Mouse (Mus musculus) kidney, embryonic 16.5 days (tissue): Measurements from ENCODE around the gene Farp2. TPM values are rescaled to one million over a fixed set of nuclear protein-coding genes. Genes with fewer than 3 reads are reported as not detected.
"Not testable (repeated sequence)": the region's sequence is repeated elsewhere in the genome, so short reads cannot be mapped to it uniquely, and the experiment has no call there.

Experiments
- ATAC-seq: fragments of 200-750 bp; cut with Nextera tagmentation; 2 replicates; pipeline ENCODE4 v1.8.0; 2017; ENCODE audit warnings: moderate TSS enrichment; ENCODE audit not compliant: low FRiP score, low TSS enrichment
- H3K27ac ChIP-seq: fragments of 300-500 bp; sonication (generic); 2 replicates; pipeline ENCODE4 v1.5.1; 2014; ENCODE audit warnings: low read length
- H3K27me3 ChIP-seq: fragments of 300-500 bp; sonication (generic); 2 replicates; pipeline ENCODE4 v1.6.1; 2014; ENCODE audit warnings: low read length, control low read depth, mixed read lengths; ENCODE audit not compliant: insufficient read depth
- H3K36me3 ChIP-seq: fragments of 300-500 bp; sonication (generic); 2 replicates; pipeline ENCODE4 v1.6.1; 2014; ENCODE audit warnings: low read length, control low read depth, mixed read lengths; ENCODE audit not compliant: insufficient read depth
- H3K4me1 ChIP-seq: fragments of 300-500 bp; sonication (generic); 2 replicates; pipeline ENCODE4 v1.6.1; 2014; ENCODE audit warnings: low read length, control low read depth, mixed read lengths; ENCODE audit not compliant: insufficient read depth
- H3K4me2 ChIP-seq: fragments of 300-500 bp; sonication (generic); replicated peaks from 2 replicates; pipeline ENCODE4 v1.6.1; 2014; ENCODE audit warnings: low read depth, low read length
- H3K4me3 ChIP-seq: fragments of 300-500 bp; sonication (generic); 2 replicates; pipeline ENCODE4 v1.5.1; 2014; ENCODE audit warnings: mild to moderate bottlenecking, low read length
- H3K9ac ChIP-seq: fragments of 300-500 bp; sonication (generic); replicated peaks from 2 replicates; pipeline ENCODE4 v1.6.1; 2014; ENCODE audit warnings: low read length
- H3K9me3 ChIP-seq: fragments of 300-500 bp; sonication (generic); 2 replicates; pipeline ENCODE4 v1.6.1; 2016; ENCODE audit warnings: low read length, control low read depth
- WGBS: fragments of 180-500 bp; shearing (Covaris S2); extraction: QIAGEN DNeasy Blood & Tissue Kit; methylation state at CpG from one replicate; pipeline ENCODE4 v1.1.7; 2014; 5-methylcytosine and 5-hydroxymethylcytosine counted together
- polyA plus RNA-seq: library from polyadenylated mRNA; unstranded; fragments of >200 nt; fragmentation: Nextera tagmentation; extraction: Ambion mirVana; gene quantifications from 2 replicates; pipeline ENCODE4 v1.2.1, GENCODE M21; 2015

Farp2 gene
- polyA plus RNA-seq, 1 experiment from 2014 or later = 10.1 TPM

DNA sequence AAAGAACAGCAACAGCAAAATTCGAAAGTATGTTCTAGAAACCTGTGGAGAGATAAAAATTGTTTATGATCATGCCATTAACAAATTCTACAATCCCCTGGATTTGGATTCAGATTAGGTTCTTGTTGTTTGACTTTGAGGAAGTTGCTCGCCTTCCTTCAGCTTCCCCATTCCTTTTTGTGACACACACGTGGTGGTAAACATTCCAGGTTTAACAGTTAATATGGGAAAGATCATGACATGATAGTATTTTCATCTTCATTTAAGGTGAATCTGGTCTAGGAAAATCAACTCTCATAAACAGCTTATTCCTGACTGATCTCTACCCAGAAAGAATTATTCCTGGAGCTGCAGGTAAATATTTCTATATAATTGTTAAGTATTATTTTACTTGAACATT is 16.6 kb upstream of the Farp2 start:
- Histone ChIP-seq H3K4me2 (no peak overlapping the region), H3K9ac (no peak overlapping the region), H3K27ac (no peak overlapping the region), H3K4me1 (no peaks in the 10 kb centered on the region), H3K36me3 (peaks cover 39% of the 10 kb centered on the region), H3K27me3 (no peaks in the 10 kb centered on the region), H3K9me3 (no peaks in the 10 kb centered on the region), H3K4me3 (no peak overlapping the region)
- whole genome bisulfite sequencing = 82% methylated on average over 3 of the region's 3 CpGs
- ATAC-seq = no peak

DNA sequence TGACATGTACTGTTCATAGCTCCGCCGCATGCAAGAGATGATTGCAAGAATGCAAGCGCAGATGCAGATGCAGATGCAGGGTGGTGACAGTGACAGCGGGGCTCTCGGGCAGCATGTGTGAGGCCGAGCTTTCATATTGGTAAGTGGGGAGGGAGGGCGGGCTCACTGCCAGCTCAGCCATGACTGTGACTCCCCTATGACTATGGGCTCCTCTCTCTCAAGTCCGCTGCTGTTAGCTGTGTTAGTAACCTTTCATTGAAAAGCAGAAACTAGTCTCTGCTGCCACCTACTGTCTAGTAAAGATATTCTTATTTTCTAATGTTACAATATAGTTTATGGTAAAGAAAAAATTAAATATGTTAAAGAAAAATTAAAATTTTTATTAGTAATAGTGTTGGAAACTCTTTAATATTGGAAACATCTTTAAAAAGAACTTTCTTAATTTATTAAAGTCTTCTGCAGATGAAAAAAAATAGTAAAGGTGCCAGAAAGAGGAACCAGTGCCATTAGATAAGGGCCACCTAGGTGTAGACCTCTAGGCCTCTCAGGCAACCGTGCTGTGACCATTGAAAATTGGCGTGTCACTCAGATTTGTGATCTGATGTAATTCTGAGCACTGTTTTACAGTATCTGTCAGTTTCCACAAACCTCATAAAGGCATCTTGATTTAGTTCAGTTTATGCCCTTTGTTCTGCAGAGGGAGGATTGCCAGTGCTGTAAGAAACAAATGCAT is 4.8 kb upstream of the Farp2 start:
- Histone ChIP-seq H3K36me3 (peaks cover 32% of the 10 kb centered on the region), H3K27ac (no peak overlapping the region), H3K4me3 (no peak overlapping the region), H3K4me1 (peaks cover 7% of the 10 kb centered on the region; the same call in 1 of the 2 replicates), H3K9me3 (no peaks in the 10 kb centered on the region), H3K27me3 (no peaks in the 10 kb centered on the region), H3K9ac (no peak overlapping the region), H3K4me2 (no peak overlapping the region)
- WGBS = 51% methylated on average over 10 of the region's 10 CpGs
- no peak for ATAC-seq

DNA sequence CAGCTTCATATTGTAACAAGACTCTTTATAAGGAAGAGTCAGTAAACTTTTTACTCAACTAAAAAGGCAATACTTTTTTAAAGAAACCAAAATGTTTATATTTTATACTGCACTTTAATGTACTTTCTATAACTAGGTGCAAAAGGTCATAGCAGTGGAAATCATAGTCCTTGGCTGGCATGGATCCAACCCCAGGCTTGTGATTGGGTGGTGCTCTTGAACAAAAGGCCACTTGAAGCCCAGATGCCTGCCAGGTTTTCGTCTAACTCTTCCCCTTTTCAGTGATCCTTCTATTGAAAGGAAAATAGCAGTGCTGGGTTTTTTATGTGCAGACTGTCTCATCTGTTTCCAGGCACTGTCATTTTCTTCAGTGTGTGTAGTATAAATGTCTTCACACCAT is 3.3 kb upstream of the Farp2 start:
- not testable (repeated sequence) for H3K4me3 ChIP-seq, H3K27me3 ChIP-seq, H3K27ac ChIP-seq, H3K9ac ChIP-seq, H3K9me3 ChIP-seq, ATAC-seq, H3K4me2 ChIP-seq
- 59% methylated on average over 1 of the region's 1 CpGs for WGBS
- Histone ChIP-seq H3K36me3 (peaks cover 22% of the 10 kb centered on the region), H3K4me1 (peaks cover 16% of the 10 kb centered on the region)

DNA sequence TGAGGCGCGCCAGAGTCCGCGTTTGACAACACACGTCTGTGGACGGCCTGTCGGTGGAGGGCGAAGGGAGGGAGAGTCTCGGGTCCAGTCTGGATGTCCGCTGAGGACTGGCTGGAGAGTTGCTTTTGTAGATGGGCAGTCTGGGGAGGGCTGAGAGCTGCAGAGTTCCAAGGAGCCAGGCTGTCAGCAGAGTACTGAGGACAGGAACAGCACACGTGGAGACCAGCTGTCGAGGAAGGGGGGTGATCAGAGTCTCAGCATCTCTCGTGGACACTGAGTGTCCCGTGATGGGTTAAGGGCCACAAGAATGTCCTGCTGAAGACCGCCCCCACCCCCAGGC is 442 bp downstream of the Farp2 start:
- H3K4me3 ChIP-seq = peak overlapping the region; percentile 80
- H3K4me2 ChIP-seq = peak overlapping the region; percentile 85
- peaks cover 4% of the 10 kb centered on the region; the same call in 1 of the 2 replicates for H3K36me3 ChIP-seq
- no peaks in the 10 kb centered on the region for H3K9me3 ChIP-seq
- H3K27me3 ChIP-seq = no peaks in the 10 kb centered on the region
- WGBS = under 1% methylated on average over 15 of the region's 15 CpGs
- peak; percentile 70 for ATAC-seq
- peak overlapping the region; percentile 83 for H3K9ac ChIP-seq
- peak overlapping the region; percentile 78 for H3K27ac ChIP-seq
- H3K4me1 ChIP-seq = peaks cover 16% of the 10 kb centered on the region

DNA sequence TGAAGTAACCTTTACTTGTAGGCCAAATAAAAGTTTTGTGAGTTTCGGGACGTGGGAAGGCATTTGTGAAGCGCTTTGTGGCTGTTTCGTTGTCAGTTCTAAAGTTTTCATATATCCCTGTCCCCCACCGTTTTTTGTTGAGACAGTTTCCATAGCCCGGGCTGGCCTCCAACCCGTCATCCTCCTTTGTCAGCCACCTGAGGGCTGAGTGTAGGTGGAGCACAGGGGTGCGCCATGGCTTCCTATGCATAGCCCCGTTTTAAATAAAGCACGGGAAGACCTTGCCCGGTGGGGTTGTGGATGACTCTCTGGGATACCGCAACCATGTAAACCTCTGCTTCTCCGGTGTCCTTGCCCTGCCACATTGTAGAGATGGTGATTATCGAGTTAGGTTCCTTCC is 1.3 kb downstream of the Farp2 start:
- H3K36me3 ChIP-seq = no peaks in the 10 kb centered on the region; the same call in 1 of the 2 replicates
- no peak overlapping the region for H3K27ac ChIP-seq
- H3K9ac ChIP-seq = peak overlapping the region; percentile 83; the same call in 1 of the 2 replicates
- WGBS = 73% methylated on average over 14 of the region's 14 CpGs
- peak overlapping the region; percentile 80 for H3K4me3 ChIP-seq
- H3K4me2 ChIP-seq = peak overlapping the region; percentile 85
- no peak for ATAC-seq
- H3K9me3 ChIP-seq = no peaks in the 10 kb centered on the region
- H3K27me3 ChIP-seq = no peaks in the 10 kb centered on the region
- peaks cover 16% of the 10 kb centered on the region for H3K4me1 ChIP-seq

DNA sequence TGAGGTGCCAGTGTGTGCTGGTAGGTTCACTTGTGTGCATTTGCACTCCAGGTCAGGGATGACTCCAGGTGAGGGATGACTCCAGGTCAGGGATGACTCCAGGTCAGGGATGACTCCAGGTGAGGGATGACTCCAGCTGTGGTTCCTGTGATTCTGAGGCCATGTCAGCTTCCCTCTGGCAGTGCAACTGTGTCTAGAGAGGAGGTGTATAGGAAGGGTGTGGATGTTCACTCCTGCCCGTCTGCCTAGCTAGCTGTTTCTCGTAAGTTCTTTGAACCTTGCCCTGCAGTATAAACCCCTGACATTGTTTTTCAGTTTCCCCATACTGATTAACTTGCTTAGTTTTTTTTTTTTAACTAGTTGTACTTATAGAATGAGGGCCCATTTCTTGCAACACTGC is 9.6 kb downstream of the Farp2 start:
- ATAC-seq = peak; percentile 86
- Histone ChIP-seq H3K9me3 (no peaks in the 10 kb centered on the region), H3K9ac (no peak overlapping the region), H3K4me3 (no peak overlapping the region), H3K4me1 (no peaks in the 10 kb centered on the region), H3K27me3 (no peaks in the 10 kb centered on the region), H3K4me2 (no peak overlapping the region), H3K27ac (peak overlapping the region; percentile 52; the same call in 1 of the 2 replicates), H3K36me3 (no peaks in the 10 kb centered on the region)
- 66% methylated on average over 2 of the region's 2 CpGs for WGBS

DNA sequence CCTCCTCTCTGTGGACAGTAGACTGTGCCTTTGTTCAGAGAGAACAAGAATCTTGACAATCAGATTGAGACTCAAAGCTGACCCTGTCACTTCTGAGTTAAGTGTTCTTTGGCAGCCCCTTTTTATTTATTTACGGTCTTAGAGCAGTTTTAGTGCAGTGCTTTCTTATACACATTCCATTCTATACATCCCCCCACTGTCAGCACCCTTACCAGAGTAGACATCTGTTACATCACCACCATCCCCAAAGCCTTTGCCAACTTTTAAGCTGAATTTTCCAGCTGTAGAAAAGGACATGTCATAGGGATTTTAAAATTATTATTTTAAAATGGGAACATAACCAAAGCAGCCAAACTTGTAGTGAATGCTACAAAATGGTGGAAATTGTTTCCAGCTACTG is 10.4 kb downstream of the Farp2 start:
- no peaks in the 10 kb centered on the region for H3K27me3 ChIP-seq

DNA sequence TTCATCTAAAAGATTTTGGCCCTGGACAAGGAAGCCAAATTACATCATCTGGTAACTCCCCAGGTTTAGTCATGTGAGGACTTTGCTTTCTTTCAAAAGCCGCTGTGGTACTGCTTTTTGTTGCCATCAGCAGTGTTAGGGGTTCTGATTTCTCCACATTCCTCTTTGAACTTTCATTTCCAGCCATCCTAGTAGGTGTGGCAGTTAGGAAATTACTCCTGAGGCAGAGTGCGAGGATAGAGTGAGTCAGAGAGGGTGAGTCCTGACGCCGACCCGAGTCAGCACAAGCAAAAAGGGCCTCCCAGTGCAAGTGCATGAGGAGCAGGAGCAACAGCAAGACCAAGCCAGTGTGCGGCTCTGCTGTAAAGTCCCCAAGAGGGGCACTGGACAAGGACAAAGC is 17.9 kb downstream of the Farp2 start:
- no peaks in the 10 kb centered on the region for H3K27me3 ChIP-seq
- no peaks in the 10 kb centered on the region for H3K9me3 ChIP-seq
- peaks cover 8% of the 10 kb centered on the region; the same call in 1 of the 2 replicates for H3K36me3 ChIP-seq
- no peak for ATAC-seq
- no peak overlapping the region for H3K4me2 ChIP-seq
- 84% methylated on average over 6 of the region's 6 CpGs for WGBS
- H3K27ac ChIP-seq = no peak overlapping the region
- no peaks in the 10 kb centered on the region for H3K4me1 ChIP-seq
- H3K4me3 ChIP-seq = no peak overlapping the region
- no peak overlapping the region for H3K9ac ChIP-seq

More for the DNA sequence above, 10.4 kb downstream of the Farp2 start:
- Histone ChIP-seq H3K4me1 (no peaks in the 10 kb centered on the region), H3K27ac (no peak overlapping the region), H3K9me3 (no peaks in the 10 kb centered on the region), H3K36me3 (no peaks in the 10 kb centered on the region), H3K9ac (no peak overlapping the region), H3K4me3 (no peak overlapping the region), H3K4me2 (no peak overlapping the region)
- 52% methylated on average over 1 of the region's 1 CpGs for WGBS
- ATAC-seq = no peak

DNA sequence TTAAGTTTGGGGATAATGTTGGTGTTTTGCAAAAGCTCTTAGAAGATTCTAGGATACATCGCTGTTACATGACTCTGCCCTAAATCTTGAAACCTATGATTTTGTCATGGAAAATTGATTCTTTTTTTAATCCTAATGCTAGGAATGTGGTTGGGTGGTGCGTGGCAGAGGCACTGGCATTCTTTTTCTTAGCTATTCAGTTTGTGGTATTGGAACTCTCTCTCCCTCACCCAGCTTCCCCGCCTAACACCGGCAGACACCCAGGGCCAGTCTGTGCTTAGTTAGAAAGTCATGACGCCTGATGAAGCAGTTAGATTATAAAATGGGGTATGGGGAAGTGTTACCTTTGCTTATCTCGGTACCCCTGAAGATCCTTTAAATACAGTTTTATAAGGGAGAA is 25.3 kb downstream of the Farp2 start:
- 94% methylated on average over 6 of the region's 6 CpGs for WGBS
- ATAC-seq = no peak

DNA sequence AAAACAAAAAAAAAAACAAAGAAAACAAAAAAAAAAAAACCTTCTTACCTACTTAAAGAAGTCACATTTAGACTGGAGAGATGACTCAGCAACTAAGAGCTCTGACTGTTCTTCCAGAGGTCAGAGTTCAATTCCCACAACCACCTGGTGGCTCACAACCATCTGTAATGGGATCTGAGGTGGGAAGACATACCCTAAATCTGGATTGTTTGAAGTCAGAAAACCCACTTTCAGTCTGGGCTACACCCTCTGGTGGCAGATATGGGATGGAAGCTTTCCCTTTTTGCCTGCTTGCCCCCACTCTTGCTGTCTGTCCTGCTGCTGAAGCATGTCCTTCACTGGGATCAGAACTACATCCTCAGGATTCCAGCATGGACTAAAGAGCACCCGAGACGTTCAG is 31.3 kb downstream of the Farp2 start:
- 78% methylated on average over 2 of the region's 2 CpGs for WGBS
- Histone ChIP-seq H3K36me3 (0 out of 2 replicates have a peak, but pooled peaks cover 2% of the 10 kb centered on the region), H3K4me1 (no peaks in the 10 kb centered on the region)

More for the DNA sequence above, 25.3 kb downstream of the Farp2 start:
- Histone ChIP-seq H3K9ac (no peak overlapping the region), H3K9me3 (no peaks in the 10 kb centered on the region), H3K4me2 (no peak overlapping the region), H3K27me3 (no peaks in the 10 kb centered on the region), H3K4me3 (no peak overlapping the region), H3K36me3 (peaks cover 9% of the 10 kb centered on the region; the same call in 1 of the 2 replicates), H3K4me1 (no peaks in the 10 kb centered on the region), H3K27ac (no peak overlapping the region)

More for the DNA sequence above, 31.3 kb downstream of the Farp2 start:
- Histone ChIP-seq H3K9me3 (no peaks in the 10 kb centered on the region), H3K9ac (no peak overlapping the region), H3K27ac (no peak overlapping the region), H3K27me3 (no peaks in the 10 kb centered on the region), H3K4me3 (no peak overlapping the region), H3K4me2 (no peak overlapping the region)
- no peak for ATAC-seq
